Mouse (Mus musculus) thymus, adult 2 months (tissue): ENCODE data around the gene Polr2f.

Source experiments
- CTCF ChIP-seq: fragments of 200-500 bp; IDR thresholded peaks from 2 replicates; pipeline ENCODE4 v1.5.1; 2012; ENCODE audit warnings: mild to moderate bottlenecking, control low read depth, low read length, moderate library complexity, borderline replicate concordance; ENCODE audit not compliant: control insufficient read depth, poor library complexity, insufficient read depth; ENCODE audit errors: extremely low read depth
- POLR2A ChIP-seq: fragments of 200-500 bp; IDR thresholded peaks from 2 replicates; pipeline ENCODE4 v1.6.1; 2012; ENCODE audit warnings: mild to moderate bottlenecking, low read length, control low read depth, moderate library complexity; ENCODE audit not compliant: control insufficient read depth, poor library complexity, insufficient read depth; ENCODE audit errors: extremely low read depth

DNA sequence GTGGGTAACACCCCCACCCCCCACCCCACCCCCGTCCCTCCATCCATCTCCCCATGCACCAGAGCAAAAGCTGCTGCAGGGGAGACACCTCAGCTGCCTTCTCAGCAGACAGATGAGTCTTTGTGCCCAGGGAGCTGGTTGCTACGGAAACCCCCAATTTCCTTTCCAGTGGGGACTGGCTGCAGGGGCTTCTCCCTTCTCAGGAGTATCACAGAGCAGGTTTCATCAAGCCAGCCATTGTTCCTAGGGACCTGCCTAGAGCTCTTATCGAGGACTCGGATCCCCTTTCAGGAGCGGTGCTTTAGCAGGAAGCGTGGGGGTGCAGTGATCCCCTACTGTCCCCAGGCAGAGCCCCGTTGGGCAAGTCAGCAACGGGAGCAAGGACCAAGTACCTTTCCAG is 11.1 kb downstream of the Polr2f start:
- TF ChIP-seq POLR2A: no peak
- TF ChIP-seq CTCF: no peak
